Mouse (Mus musculus) monocyte, adult 59 days (primary cell): ENCODE results near the gene Tmem130. TPM values are rescaled to one million over a fixed set of nuclear protein-coding genes. Genes with fewer than 3 reads are reported as not detected.

Experiments used
- total RNA-seq, 2 experiments: library from RNA; stranded (reverse); gene quantifications; one replicate each; pipeline ENCODE4 v1.2.4; 2023

Tmem130 gene
- not detected for total RNA-seq

GRCm38 (mm10) chr5:144761161-144761868 lies at the start of gene Tmem130:
Gene Tmem130, minus strand, starts transcription at chr5:144761818.

GRCm38 (mm10) chr5:144767106-144767798 lies 5.6 kb upstream of the Tmem130 start, which contains the start of gene Trrap:
Gene Trrap, plus strand, starts transcription at chr5:144767732.

Other genes starting within 250 kb of the Tmem130 start
- gene Nptx2, start 215.9 kb downstream of the Tmem130 start, total RNA-seq: not detected
- gene Trrap, start 5.9 kb upstream of the Tmem130 start, total RNA-seq: 100 to 1,000 TPM in 1 of 2 experiments, 10 to 100 TPM in 1; 91.3 to 106 TPM
- 10 to 100 TPM; 20.4 to 24.0 TPM for gene Smurf1, start 204.0 kb upstream of the Tmem130 start, total RNA-seq